Mouse (Mus musculus) midbrain, postnatal 0 days (tissue): Measurements from ENCODE around the gene Plekho1. TPM values are rescaled to one million over a fixed set of nuclear protein-coding genes. Genes with fewer than 3 reads are reported as not detected.

Experiments
- ATAC-seq: fragments of 200-750 bp; cut with Nextera tagmentation; 2 replicates; pipeline ENCODE4 v1.8.0; 2017; ENCODE audit warnings: moderate number of reproducible peaks, mild to moderate bottlenecking, moderate TSS enrichment, moderate library complexity; ENCODE audit not compliant: low FRiP score
- DNase-seq: peaks from one replicate; pipeline ENCODE4 v3.0.0-alpha.2; 2015; ENCODE audit warnings: low spot score
- H3K27ac ChIP-seq: fragments of 300-500 bp; sonication (generic); 2 replicates; pipeline ENCODE4 v1.5.1; 2014; ENCODE audit warnings: low read depth, mild to moderate bottlenecking, low read length, mixed read lengths
- H3K27me3 ChIP-seq: fragments of 300-500 bp; sonication (generic); 2 replicates; pipeline ENCODE4 v1.6.1; 2014; ENCODE audit warnings: low read length, control low read depth, mixed read lengths; ENCODE audit not compliant: insufficient read depth
- H3K36me3 ChIP-seq: fragments of 300-500 bp; sonication (generic); 2 replicates; pipeline ENCODE4 v1.6.1; 2014; ENCODE audit warnings: low read length, control low read depth, mixed read lengths; ENCODE audit not compliant: insufficient read depth
- H3K4me1 ChIP-seq: fragments of 300-500 bp; sonication (generic); 2 replicates; pipeline ENCODE4 v1.6.1; 2014; ENCODE audit warnings: mild to moderate bottlenecking, control low read depth, antibody characterized with exemption, low read length, mixed read lengths; ENCODE audit not compliant: insufficient read depth
- H3K4me2 ChIP-seq: fragments of 300-500 bp; sonication (generic); 2 replicates; pipeline ENCODE4 v1.6.1; 2014; ENCODE audit warnings: low read depth, mild to moderate bottlenecking, low read length, mixed read lengths; ENCODE audit not compliant: poor library complexity, severe bottlenecking
- H3K4me3 ChIP-seq: fragments of 300-500 bp; sonication (generic); 2 replicates; pipeline ENCODE4 v1.5.1; 2014; ENCODE audit warnings: low read depth, mild to moderate bottlenecking, low read length, moderate library complexity
- H3K9ac ChIP-seq: fragments of 300-500 bp; sonication (generic); replicated peaks from 2 replicates; pipeline ENCODE4 v1.6.1; 2014; ENCODE audit warnings: mild to moderate bottlenecking, low read length, moderate library complexity, mixed read lengths; ENCODE audit not compliant: poor library complexity, severe bottlenecking
- H3K9me3 ChIP-seq: fragments of 300-500 bp; sonication (generic); 2 replicates; pipeline ENCODE4 v1.6.1; 2016; ENCODE audit warnings: low read length, control low read depth
- CTCF ChIP-seq: IDR thresholded peaks from 2 replicates; pipeline ENCODE4 v1.5.1; 2016; ENCODE audit warnings: antibody characterized with exemption, mild to moderate bottlenecking
- WGBS: fragments of 180-500 bp; shearing (Covaris S2); extraction: QIAGEN DNeasy Blood & Tissue Kit; methylation state at CpG from one replicate; pipeline ENCODE4 v1.1.7; 2014; 5-methylcytosine and 5-hydroxymethylcytosine counted together
- polyA plus RNA-seq: library from polyadenylated mRNA; unstranded; fragments of >200 nt; fragmentation: Nextera tagmentation; extraction: Ambion mirVana; gene quantifications from 2 replicates; pipeline ENCODE4 v1.2.1, GENCODE M21; 2015
- total RNA-seq: library from RNA; depleted of rRNA; stranded (reverse); fragments of >200 nt; gene quantifications from 2 replicates; pipeline ENCODE4 v1.2.3, GENCODE M21; 2014

The Plekho1 gene
- total and polyA plus RNA-seq, 2 experiments from 2014 or later = 41.2 to 62.7 TPM

DNA sequence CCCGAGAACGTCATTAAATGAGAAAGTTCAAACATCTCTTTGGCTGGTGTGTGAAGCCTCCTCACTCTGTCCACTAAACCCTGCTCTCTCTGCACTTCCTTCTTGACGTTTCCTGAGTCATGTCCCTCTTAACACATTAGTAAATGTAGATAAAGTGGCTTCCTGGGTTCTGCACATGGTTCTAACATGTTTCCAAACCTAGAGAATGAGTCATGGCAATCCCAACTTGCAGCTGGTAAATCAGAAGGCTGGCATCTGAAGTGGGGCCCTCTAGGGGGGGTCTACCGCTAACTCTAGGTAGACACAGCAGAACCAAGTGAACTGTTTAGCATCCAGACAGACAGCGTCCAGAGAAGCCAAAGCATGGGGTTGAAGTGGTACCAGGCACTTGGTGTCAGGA lies 21.7 kb upstream of the Plekho1 start:
- Histone ChIP-seq H3K4me1 (no peaks in the 10 kb centered on the region), H3K9me3 (no peaks in the 10 kb centered on the region), H3K4me3 (no peak overlapping the region), H3K4me2 (no peak overlapping the region), H3K27ac (no peak overlapping the region), H3K9ac (no peak overlapping the region), H3K36me3 (peaks cover 12% of the 10 kb centered on the region), H3K27me3 (no peaks in the 10 kb centered on the region)
- DNase-seq (no peak), ATAC-seq (no peak)
- TF ChIP-seq CTCF = no peak
- WGBS = 74% methylated on average over 5 of the region's 5 CpGs

DNA sequence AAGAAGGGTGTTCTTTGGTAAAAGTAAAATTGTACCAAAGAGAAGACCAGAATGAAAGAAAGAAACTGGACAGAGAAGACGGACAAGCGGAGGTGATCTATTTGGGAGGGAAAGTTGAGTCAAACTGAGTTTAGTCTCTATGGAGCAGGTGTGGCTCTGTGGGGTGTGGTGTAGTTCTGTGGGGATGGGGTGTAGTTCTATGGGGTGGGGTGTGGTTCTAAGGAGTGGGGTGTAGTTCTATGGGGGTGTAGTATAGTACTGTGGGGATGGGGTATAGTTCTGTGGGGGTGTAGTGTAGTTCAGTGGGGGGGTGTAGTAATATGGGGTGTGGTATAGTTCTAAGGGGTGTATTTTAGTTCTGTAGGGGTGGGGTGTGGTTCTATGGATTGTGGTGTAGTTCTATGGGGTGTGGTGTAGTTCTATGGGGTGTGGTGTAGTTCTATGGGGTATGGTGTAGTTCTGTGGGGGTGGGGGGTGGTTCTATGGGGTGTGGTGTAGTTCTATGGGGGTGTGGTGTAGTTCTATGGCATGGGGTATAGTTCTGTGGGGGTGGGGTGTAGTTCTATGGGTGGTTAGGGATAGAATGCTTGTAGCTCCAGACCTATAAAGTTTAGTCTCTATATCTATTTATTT lies 20.6 kb upstream of the Plekho1 start:
- Histone ChIP-seq H3K4me2 (no peak overlapping the region), H3K9ac (no peak overlapping the region), H3K36me3 (peaks cover 9% of the 10 kb centered on the region), H3K4me1 (no peaks in the 10 kb centered on the region), H3K9me3 (no peaks in the 10 kb centered on the region), H3K27ac (no peak overlapping the region), H3K27me3 (no peaks in the 10 kb centered on the region), H3K4me3 (no peak overlapping the region)
- TF ChIP-seq CTCF = no peak
- ATAC-seq (no peak), DNase-seq (no peak)
- 95% methylated on average over 2 of the region's 2 CpGs for WGBS

DNA sequence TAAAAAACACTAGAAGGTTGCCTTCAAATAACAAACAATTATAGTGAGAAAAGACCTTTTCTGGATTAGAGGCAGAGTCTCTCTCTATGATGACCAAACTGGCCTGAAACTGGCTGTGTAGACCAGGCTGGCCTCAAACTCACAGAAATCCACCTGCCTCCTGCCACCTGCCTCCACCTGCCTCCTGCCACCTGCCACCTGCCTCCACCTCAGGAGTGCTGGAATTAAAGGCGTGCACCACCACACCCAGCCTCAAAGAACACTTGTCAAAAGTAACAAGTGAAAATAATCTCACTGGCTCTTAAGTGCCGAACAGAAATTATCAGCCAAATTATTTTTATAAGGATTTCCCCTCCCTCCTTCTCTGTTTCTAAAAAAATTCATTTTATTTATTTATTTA lies 19.9 kb upstream of the Plekho1 start:
- Histone ChIP-seq H3K4me3 (no peak overlapping the region), H3K4me1 (no peaks in the 10 kb centered on the region), H3K9me3 (no peaks in the 10 kb centered on the region), H3K9ac (no peak overlapping the region), H3K4me2 (no peak overlapping the region), H3K27me3 (no peaks in the 10 kb centered on the region), H3K27ac (no peak overlapping the region), H3K36me3 (peaks cover 9% of the 10 kb centered on the region)
- ATAC-seq = no peak
- TF ChIP-seq CTCF = no peak
- 98% methylated on average over 2 of the region's 2 CpGs for WGBS
- DNase-seq = no peak

DNA sequence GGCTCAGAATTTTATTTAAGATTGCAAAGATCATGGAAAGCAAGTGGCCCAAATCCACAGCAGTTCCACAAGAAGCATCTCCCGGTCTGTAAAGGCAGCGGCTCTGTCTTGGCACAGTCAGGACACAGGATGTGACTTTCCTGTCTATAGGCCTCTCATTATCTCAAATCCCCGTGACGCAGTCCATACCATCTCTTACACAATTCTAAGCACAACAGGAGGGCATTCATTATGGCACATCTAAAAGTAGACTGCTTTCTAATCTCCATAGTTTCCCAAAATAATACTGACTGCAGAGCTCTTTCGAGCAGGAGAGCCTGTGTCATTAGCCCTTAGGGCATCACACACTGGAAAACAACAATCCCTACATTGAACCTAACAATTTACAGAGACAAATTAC lies 17.0 kb upstream of the Plekho1 start:
- no peak for ATAC-seq
- Histone ChIP-seq H3K9ac (no peak overlapping the region), H3K36me3 (no peaks in the 10 kb centered on the region), H3K4me1 (no peaks in the 10 kb centered on the region), H3K4me3 (no peak overlapping the region), H3K27me3 (no peaks in the 10 kb centered on the region), H3K27ac (no peak overlapping the region), H3K9me3 (no peaks in the 10 kb centered on the region), H3K4me2 (no peak overlapping the region)
- DNase-seq = no peak
- WGBS = 30% methylated on average over 5 of the region's 5 CpGs
- no peak for TF ChIP-seq CTCF

DNA sequence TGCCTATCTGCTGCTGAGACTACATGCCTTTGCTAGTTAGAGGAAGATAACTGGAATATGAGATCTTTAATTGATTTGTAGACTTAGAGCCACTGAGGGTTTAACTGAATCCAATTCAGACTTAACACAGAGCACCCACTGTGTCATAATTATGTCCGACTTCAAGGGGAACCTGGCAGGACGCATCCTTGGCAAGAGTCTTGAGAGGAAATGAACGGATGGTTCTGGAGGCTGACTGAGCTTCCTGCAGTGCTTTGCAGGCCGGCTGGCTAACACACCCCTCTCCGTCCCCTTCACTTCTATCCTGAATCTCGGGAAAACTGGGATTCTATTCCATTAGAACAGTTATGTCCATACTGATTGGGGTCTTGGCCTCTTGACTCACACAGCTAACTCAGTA lies 12.7 kb upstream of the Plekho1 start:
- WGBS = 67% methylated on average over 6 of the region's 6 CpGs
- H3K27ac ChIP-seq = no peak overlapping the region
- no peaks in the 10 kb centered on the region for H3K4me1 ChIP-seq
- H3K9ac ChIP-seq = no peak overlapping the region
- H3K4me3 ChIP-seq = no peak overlapping the region
- no peaks in the 10 kb centered on the region for H3K9me3 ChIP-seq
- no peak for TF ChIP-seq CTCF
- DNase-seq (no peak), ATAC-seq (no peak)
- H3K27me3 ChIP-seq = no peaks in the 10 kb centered on the region
- H3K36me3 ChIP-seq = no peaks in the 10 kb centered on the region; the same call in none of the 2 replicates
- no peak overlapping the region for H3K4me2 ChIP-seq

DNA sequence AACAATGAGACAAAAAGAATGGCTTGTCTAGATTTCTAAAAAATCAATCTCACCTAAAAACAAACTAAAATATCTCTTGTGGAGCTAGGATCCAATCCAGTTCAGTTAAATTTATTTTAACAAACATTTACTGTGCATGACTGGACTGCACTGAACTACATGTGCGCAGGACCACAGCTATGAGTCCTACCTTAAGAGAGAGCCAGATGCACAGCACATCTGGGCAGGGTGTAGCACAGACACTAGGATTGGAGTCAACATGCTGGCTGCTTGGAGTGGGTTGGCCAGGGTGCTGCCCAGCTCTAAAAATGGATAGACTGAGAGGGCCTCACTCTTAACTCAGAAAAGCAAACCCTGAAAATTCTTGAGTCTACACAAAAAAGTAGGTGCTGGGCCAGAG lies 5.8 kb upstream of the Plekho1 start:
- Histone ChIP-seq H3K4me1 (peaks cover 7% of the 10 kb centered on the region; the same call in 1 of the 2 replicates), H3K27ac (no peak overlapping the region), H3K4me2 (no peak overlapping the region), H3K4me3 (no peak overlapping the region), H3K27me3 (no peaks in the 10 kb centered on the region), H3K9ac (no peak overlapping the region), H3K36me3 (no peaks in the 10 kb centered on the region; the same call in none of the 2 replicates), H3K9me3 (no peaks in the 10 kb centered on the region)
- no peak for TF ChIP-seq CTCF
- 98% methylated on average over 1 of the region's 1 CpGs for WGBS
- ATAC-seq (no peak), DNase-seq (no peak)
